Mouse (Mus musculus) layer of hippocampus, adult 2 months (tissue): ENCODE measurements around the gene Rnf111. TPM values are rescaled to one million over a fixed set of nuclear protein-coding genes. Genes with fewer than 3 reads are reported as not detected.
"Not testable (repeated sequence)": the region's sequence is repeated elsewhere in the genome, so short reads cannot be mapped to it uniquely, and the experiment has no call there.

ENCODE experiments used
- DNase-seq, 2 experiments: peaks; one replicate each; pipeline ENCODE4 v3.0.0; 2022; ENCODE audit warnings: low spot score in 2 of 2
- H3K27ac ChIP-seq: fragments of 200-600 bp; 2 replicates; pipeline ENCODE4 v1.8.1; 2022
- H3K4me3 ChIP-seq: fragments of 200-600 bp; 2 replicates; pipeline ENCODE4 v1.8.1; 2022; ENCODE audit warnings: mild to moderate bottlenecking
- CTCF ChIP-seq: fragments of 200-600 bp; conservative IDR thresholded peaks from 2 replicates; pipeline ENCODE4 v1.8.1; 2022; ENCODE audit warnings: antibody characterized with exemption, mild to moderate bottlenecking, moderate library complexity
- long read RNA-seq, 2 experiments: library from polyadenylated mRNA; stranded (forward); transcript quantifications; one replicate each; pipeline ENCODE4 v2.0.0; 2021; ENCODE audit warnings: borderline mapping rate in 2 of 2
- total RNA-seq, 2 experiments: library from RNA; stranded (reverse); gene quantifications; 2 replicates each; pipeline ENCODE4 v1.2.3; 2021

The Rnf111 gene
- total RNA-seq = 10 to 100 TPM; 42.4 to 43.7 TPM
- long read RNA-seq, experiment 1, full-length matches to known transcripts = 3 of 30 reads
- long read RNA-seq, experiment 1, partial matches to known transcripts = 11 of 30 reads
- long read RNA-seq, experiment 1, other reads (novel, unspliced or antisense) = 16 of 30 reads
- long read RNA-seq, experiment 2, full-length matches to known transcripts = 1 of 40 reads
- long read RNA-seq, experiment 2, partial matches to known transcripts = 14 of 40 reads
- long read RNA-seq, experiment 2, other reads (novel, unspliced or antisense) = 25 of 40 reads

DNA sequence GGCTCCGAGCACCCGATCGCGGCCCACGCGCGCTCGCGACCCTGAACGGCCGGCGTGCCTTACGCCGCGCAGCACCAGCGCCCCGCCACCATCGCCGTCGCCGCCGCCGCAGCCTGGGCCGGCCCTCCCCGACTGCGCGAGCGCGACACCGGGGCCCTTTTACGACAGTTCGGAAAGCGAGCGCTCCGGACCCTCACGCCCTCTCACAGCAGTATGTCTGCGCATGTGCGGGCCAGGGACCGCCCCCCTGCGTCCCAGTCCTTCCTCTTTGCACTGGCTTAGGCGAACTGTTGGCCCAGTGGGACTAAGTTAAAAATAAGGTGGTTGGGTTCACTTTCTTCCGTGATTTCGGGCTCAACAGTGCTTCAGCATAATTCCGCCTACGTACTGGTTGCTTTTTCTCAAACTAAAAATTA is at the start of gene Rnf111:
Rnf111 (minus strand) TSS at position 100 of the 416 bp plus-strand sequence.
- Histone ChIP-seq H3K4me3 (peak within 1 kb of the TSS; percentile 98), H3K27ac (peak within 1 kb of the TSS; percentile 99)
- DNase-seq = peak; percentile 97 to 98
- no peak for TF ChIP-seq CTCF

DNA sequence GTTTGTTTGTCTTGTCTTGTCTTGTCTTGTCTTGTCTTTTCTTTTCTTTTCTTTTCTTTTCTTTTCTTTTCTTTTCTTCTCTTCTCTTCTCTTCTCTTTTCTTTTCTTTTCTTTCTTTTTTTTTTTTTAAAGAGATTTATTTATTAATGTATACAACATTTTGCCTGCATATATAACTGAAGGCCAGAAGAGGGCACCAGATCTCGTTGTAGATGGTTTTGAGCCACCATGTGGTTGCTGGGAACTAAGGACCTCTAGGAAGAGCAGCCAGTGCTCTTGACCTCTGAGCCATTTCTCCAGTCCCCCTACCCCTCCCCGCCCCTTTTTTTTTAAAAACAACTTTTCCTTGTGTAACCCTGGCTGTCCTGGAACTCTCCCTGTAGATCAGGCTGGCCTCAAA is 48.7 kb upstream of the Rnf111 start:
- H3K4me3 ChIP-seq, DNase-seq, H3K27ac ChIP-seq: not testable (repeated sequence)
- peak; percentile 29 for TF ChIP-seq CTCF

DNA sequence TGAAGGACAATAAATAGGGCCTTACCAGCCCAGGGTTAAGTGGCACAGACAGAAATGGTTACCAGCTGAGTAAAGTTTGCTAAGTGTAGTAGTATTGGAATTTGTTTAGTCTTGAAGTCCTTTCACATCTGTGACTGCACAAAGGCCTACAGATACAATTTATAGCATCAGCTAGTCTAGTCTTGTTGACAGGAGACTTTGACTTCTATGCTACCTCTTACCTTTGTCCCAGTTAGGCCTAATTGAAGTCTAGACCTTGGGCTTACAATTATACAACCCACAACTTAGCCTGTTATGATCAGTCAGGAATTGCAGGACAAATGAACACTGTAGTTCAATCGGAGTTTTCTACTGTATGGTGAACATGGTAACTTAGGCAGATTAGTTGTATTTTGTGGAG is 48.0 kb upstream of the Rnf111 start:
- no peak overlapping the region for H3K27ac ChIP-seq
- no peak for DNase-seq
- no peak for TF ChIP-seq CTCF
- no peak overlapping the region for H3K4me3 ChIP-seq

DNA sequence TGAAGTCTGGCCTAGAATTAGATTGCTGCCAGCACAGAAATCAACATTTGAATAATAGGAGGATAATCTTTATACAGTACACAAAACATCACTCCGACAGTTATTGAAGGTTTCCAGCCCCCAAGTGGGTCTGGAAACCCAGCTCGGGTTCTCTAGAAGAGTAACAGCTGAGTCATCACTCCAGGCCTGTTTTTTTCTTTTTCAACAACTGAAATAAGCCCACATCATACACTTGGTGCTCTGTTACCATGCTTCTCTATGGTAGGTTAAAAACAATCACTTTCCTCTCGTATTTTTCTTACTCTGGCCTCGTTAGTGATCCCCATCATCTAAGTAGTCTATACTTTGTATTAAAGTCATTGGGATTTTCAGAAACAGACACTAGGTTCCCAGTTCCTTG is 44.8 kb upstream of the Rnf111 start:
- peak in 1 of 2 experiments; percentile 36 for DNase-seq
- no peak overlapping the region for H3K4me3 ChIP-seq
- TF ChIP-seq CTCF = no peak
- H3K27ac ChIP-seq = peak overlapping the region; percentile 73

DNA sequence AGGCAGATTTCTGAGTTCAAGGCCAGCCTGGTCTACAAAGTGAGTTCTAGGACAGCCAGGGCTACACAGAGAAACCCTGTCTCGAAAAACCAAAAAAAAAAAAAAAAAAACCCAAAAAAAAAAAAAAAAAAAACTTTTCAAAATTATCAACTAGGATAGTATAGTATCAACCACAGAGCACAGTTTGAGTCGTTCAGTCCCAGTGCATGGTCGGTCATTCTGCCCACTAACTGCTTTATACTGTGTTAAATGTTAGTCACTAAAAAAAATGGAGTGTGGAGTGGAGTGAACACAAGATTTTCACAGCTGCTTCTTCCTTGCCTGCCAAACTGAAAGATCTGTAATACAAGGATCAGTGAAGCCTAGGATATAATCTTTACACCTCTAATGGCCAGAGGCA is 43.1 kb upstream of the Rnf111 start:
- H3K4me3 ChIP-seq, DNase-seq: not testable (repeated sequence)
- H3K27ac ChIP-seq = peak overlapping the region; percentile 73; the same call in 1 of the 2 replicates

DNA sequence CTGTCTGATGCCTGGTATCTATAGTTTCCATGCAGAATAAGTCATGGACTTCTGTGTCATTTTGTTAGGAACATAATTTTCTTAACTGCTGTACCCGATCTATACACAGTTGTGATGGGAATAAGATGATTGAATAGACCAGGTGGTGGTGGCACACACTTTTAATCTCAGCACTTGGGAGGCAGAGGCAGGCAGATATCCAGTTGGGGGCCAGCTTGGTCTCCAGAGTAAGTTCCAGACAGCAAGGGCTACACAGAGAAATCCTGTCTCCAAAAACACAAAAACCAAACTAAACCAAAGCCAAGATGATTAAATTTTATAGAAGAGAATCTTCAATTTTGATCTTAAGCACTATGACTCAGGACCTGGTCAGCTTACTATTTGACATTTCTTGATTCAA is 41.3 kb upstream of the Rnf111 start:
- DNase-seq = no peak
- Histone ChIP-seq H3K27ac (no peak overlapping the region), H3K4me3 (no peak overlapping the region)
- no peak for TF ChIP-seq CTCF

DNA sequence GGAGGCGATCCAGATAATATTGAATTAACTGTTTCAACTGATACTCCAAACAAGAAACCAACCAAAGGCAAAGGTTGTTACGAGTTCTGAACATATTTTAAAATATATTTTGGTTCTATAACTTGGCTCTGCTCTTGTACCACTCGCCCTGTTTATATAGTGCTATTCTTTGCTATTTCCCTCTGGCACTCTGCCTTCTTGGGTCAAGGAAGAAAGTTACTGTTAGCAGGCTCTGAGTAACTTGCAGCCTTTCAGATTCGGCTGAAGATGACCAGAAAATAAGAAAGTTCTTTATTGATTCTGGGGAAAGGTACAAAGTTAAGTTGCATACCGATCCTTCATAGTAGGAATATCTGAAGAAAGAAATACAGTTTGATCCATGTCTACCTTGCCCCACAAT is 40.5 kb upstream of the Rnf111 start:
- DNase-seq = no peak
- Histone ChIP-seq H3K27ac (no peak overlapping the region), H3K4me3 (peak overlapping the region; percentile 96)
- no peak for TF ChIP-seq CTCF

DNA sequence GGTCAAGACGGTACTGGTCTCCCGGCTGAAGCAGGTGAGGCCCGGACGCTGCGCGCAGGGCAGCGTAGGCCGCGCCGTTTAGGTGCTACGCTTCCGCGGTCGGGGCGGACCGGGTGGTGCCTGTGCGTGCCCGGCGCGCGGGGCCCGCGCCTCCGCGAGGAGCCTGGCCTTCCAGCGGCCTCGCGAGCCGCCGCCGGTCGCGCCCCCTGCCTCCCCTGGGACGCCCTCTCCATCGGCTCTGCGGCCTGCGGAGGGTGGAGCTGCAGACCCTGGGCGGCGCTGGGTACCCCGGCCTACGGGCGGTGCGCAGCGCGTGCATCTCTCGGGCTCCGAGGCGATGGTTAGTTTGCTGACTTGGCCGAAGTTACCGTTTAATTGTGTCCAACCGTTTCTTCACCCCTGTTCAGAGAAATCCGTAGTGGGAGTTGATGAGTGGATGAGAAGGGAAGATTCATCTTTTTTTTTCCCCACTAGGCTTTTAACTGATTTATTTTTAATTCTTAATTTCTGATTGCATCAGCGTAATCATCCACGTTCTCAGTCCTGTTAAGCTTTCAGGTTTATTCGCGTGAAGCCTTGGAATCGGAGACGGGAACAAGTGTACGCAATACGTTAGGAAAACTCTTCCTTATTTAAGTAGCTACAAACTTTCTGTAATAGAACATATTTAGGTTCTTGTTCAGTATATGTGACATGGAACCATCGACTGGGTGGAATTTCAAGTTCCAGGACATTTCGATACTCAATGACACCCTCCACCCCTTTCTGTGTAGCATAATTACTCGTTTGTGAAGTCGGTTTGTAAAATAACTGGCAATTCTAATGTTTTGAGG is 39.7 kb upstream of the Rnf111 start:
- H3K4me3 ChIP-seq = peak overlapping the region; percentile 96
- no peak for TF ChIP-seq CTCF
- peak; percentile 14 to 46 for DNase-seq
- peak overlapping the region; percentile 99 for H3K27ac ChIP-seq

DNA sequence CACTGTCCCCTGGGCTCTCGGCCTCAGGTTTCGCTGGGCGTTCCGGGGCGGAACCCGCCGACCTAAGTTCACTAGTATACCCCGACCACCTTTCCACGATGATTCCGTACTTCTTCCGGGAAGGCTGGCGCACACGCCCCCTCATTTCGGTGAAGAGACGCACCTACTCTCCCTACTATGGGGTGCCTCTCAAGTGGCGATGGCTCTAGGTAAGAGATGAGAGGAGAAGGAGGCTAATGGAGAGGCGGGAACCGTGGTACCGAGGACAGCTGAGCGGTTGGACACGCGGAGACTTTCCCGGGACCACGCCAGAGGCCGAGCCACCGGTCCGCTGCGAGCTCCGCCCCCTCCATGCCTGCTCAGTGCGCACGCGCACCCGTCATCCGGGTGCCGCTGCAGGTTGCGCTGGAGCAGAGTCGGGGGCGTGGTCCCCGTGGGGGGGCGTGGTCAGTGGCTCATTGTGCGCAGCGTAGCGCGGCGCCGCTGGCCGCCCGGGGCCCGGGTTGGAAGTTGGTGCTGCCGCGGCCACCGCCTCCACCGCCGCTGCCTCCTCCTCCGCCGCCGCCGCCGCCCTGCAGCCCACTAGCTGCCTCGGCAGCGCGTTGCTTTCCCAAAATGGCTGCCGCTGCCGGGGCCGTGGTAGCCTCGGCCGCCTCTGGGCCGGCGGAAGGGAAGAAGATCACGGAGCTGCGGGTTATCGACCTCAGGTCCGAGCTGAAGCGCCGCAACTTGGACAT is 38.9 kb upstream of the Rnf111 start, which contains the start of gene Sltm:
Sltm (plus strand) TSS at position 450 of the 737 bp plus-strand sequence.
- H3K4me3 ChIP-seq = peak within 1 kb of the TSS; percentile 96
- peak; percentile 97 to 99 for DNase-seq
- peak within 1 kb of the TSS; percentile 99 for H3K27ac ChIP-seq
- TF ChIP-seq CTCF = no peak

DNA sequence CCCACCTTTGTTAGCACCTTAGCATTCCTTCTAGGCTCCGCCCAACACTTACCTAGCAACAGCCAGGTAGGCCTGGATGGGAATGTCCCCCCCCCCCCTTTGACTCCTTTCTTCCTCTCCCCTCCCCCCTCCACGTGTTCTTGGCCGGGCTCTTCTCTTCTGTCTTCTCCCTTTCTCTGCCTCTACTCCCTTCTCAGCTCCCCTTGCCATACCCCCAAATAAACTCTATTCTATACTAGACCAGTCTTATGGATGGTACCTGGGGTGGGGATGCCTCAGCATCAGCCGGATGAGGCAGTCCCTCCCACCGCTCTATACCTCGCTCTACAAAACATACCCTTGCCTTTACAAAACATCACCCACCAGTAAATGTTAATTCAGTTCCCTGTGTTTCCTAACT is 38.1 kb upstream of the Rnf111 start:
- TF ChIP-seq CTCF = no peak
- no peak overlapping the region for H3K27ac ChIP-seq
- peak overlapping the region; percentile 96 for H3K4me3 ChIP-seq
- DNase-seq = no peak

DNA sequence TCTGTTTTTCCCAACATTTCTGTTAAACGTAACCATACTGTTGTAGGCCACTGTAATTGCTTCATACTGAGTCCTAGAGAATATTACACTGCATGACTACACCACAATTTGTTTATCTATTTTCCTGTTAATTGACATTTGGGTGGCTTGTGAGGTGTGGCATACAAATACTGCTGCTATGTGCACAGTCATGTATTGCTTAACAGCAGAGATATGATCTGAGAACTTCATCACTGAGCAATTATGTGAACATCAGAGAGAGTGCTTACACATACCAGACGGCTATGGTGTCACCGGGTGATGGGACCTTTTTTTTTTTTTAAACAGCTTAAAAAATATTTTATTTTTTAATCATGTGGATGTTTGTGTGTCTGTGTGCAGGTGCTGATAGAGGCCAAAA is 29.8 kb upstream of the Rnf111 start:
- no peak for TF ChIP-seq CTCF
- no peak for DNase-seq
- Histone ChIP-seq H3K4me3 (no peak overlapping the region), H3K27ac (no peak overlapping the region)

DNA sequence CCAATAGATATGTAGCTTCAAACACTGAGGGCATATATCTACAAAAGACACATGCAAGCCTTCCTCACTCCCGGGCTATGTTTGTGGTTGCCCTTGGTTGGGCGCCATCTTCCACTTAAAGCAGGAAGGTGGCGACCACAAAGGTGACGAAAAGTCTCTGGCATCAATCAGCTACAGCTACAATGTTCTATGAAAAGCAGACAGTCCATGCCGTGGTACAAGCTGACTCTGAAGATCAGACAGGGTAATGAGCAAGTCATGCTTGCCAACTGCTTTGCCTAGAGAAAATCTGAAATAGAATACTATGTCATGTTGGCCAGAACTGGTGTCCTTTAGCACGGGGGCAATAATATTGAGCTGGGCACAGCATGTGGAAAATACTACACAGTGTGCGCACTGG is 20.8 kb upstream of the Rnf111 start:
- H3K4me3 ChIP-seq = no peak overlapping the region
- no peak for TF ChIP-seq CTCF
- no peak overlapping the region for H3K27ac ChIP-seq
- no peak for DNase-seq

DNA sequence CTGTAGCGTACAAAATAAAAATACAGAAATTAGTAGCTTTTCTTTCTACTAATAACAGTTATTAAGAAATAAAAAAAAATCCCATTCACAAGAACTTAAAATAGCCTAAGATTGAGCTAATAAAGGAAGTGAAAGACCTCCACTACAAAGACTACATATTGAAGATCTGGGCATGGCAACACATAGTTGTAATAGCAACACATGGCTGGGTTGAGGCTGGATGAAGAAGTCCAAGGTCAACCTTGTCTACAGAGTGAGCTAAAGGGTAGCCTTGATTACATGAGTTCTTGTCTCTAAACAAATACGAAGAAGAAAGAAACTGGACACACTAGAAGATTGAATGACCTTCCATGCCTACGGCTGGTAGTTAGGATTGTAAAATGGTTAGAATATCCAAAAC is 20.3 kb upstream of the Rnf111 start:
- no peak overlapping the region for H3K4me3 ChIP-seq
- DNase-seq = no peak
- no peak overlapping the region for H3K27ac ChIP-seq
- no peak for TF ChIP-seq CTCF
